Mouse (Mus musculus): ENCODE data around the gene Smad9. TPM values are rescaled to one million over a fixed set of nuclear protein-coding genes. Genes with fewer than 3 reads are reported as not detected.
A peak's percentile ranks its signal among the peaks of the same experiment; 100 is the strongest.
"Not testable (repeated sequence)": the region's sequence is repeated elsewhere in the genome, so short reads cannot be mapped to it uniquely, and the experiment has no call there.

The Smad9 gene
- polyA plus RNA-seq, 1 experiment from 2014 or later = 0.91 TPM

DNA sequence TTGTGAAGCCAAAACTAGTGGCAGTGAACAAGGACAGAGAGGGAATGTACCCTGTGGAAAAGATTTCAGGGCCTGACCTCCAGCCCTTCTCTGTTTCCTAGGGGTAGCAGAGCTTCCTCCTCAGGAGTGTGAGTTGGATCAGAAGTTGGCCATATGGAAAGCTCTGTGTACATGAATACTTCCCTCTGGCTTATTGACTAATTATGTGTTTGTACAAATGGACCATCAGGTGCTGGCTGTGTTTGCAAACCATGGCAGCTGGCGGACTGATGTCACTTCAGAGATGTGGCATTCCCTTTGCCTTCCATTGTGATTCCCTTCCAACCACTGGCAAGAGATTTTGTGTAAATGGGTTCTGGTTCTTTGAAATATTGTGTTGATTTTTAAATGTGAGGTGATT, 5.9 kb downstream of the Smad9 start:
- 67% methylated on average over 1 of the region's 1 CpGs for WGBS
- Histone ChIP-seq H3K27me3 (no peaks in the 10 kb centered on the region), H3K27ac (replicated peaks) (no peak overlapping the region)

DNA sequence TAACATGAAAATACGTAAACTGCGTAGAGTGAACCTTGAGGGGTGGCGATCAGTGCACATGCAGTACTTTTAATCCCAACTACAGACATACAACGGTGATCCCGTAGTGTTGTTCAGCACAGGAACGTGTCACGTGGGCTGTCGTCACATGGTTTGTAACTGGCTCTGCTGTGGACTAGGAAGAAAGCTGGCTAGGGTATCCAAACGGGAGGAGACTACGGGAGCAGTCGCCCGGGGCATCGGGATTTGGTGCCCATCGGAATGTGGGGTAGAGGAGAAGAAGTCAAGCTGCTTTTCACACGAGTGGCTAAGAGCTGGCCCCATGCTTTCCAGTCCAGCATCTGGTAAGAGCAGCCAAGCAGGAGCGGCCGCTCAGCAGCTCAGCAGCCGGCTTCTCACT, 9.0 kb downstream of the Smad9 start:
- Histone ChIP-seq H3K36me3 (no peaks in the 10 kb centered on the region), H3K4me2 (peak overlapping the region; percentile 46), H3K9ac (no peak overlapping the region), H3K4me3 (peak overlapping the region; percentile 24), H3K27ac (replicated peaks) (no peak overlapping the region), H3K4me1 (replicated peaks) (0 out of 2 replicates have a peak, but pooled peaks cover 2% of the 10 kb centered on the region), H3K27me3 (no peaks in the 10 kb centered on the region), H3K9me3 (no peaks in the 10 kb centered on the region)
- 57% methylated on average over 18 of the region's 18 CpGs for WGBS
- ATAC-seq (ENCODE audit: low FRiP score, low read depth) = peak; percentile 86

More for the DNA sequence above, 5.9 kb downstream of the Smad9 start:
- ATAC-seq (ENCODE audit: low FRiP score, low read depth) = no peak
- Histone ChIP-seq H3K36me3 (no peaks in the 10 kb centered on the region), H3K4me1 (replicated peaks) (peaks cover 5% of the 10 kb centered on the region), H3K4me2 (no peak overlapping the region), H3K4me3 (no peak overlapping the region), H3K9ac (no peak overlapping the region), H3K9me3 (no peaks in the 10 kb centered on the region)

DNA sequence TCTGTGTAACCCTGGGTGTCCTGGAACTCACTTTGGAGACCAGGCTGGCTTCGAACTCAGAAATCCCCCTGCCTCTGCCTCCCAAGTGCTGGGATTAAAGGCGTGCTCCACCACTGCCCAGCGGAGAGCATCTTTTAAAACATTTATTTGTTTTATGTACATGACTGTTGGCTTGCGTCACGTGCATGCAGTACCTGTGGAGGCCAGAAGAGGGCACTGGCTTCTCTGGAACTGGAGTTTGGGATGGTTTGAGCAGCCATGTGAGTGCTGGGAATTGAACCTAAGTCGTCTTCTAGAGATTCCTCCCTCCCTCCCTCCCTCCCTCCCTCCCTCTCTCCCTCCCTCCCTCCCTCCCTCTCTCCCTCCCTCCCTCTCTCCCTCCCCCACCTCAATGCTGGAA, 10.1 kb downstream of the Smad9 start:
- H3K9ac ChIP-seq; H3K4me1 ChIP-seq (replicated peaks); H3K4me2 ChIP-seq; ATAC-seq (ENCODE audit: low FRiP score, low read depth); H3K9me3 ChIP-seq; H3K27ac ChIP-seq (replicated peaks); H3K36me3 ChIP-seq; H3K4me3 ChIP-seq; H3K27me3 ChIP-seq: not testable (repeated sequence)
- 89% methylated on average over 6 of the region's 6 CpGs for WGBS

DNA sequence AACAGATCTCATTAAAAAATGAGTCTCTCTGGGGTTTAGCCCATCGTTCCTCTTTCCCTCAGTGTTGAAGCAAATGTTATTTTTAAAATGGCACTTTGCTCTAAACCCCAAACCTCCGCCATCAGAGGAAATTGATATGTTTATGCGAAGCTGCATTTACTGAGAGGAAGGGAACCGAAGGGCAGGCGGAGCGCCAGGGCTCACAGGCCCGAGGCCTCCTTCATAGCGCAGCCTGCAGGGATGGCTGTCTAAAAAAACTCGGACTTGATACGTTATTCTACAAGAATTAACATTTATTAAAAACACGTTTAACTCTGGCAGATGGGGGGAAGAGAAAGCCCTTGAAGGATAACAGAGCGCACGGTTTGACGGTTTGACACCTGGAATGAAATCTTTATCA, 10.7 kb downstream of the Smad9 start:
- no peak overlapping the region for H3K4me3 ChIP-seq
- H3K9ac ChIP-seq = no peak overlapping the region
- H3K36me3 ChIP-seq = no peaks in the 10 kb centered on the region
- WGBS = 80% methylated on average over 14 of the region's 14 CpGs
- H3K9me3 ChIP-seq = no peaks in the 10 kb centered on the region
- H3K27me3 ChIP-seq = no peaks in the 10 kb centered on the region
- H3K4me1 ChIP-seq (replicated peaks) = 0 out of 2 replicates have a peak, but pooled peaks cover 2% of the 10 kb centered on the region
- no peak for ATAC-seq (ENCODE audit: low FRiP score, low read depth)
- no peak overlapping the region for H3K4me2 ChIP-seq
- H3K27ac ChIP-seq (replicated peaks) = no peak overlapping the region

DNA sequence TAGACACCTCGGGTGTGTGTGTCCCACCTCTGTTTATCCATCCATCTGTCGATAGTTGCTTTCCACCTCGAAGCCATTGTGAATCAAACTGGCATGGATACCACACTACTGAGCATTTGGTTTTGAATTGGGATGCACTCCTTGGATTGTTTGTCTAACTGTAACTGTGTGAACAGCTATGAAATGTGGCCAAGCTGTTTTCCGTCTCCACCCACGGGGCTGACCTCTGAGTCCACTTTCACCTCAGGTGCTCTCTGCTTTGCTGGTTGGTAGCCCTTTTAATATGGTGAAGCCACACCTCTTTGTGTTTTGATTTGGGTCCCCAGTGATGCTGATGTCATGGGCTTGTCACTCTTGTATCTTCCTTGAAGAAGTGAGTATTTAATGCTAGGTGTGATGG, 11.4 kb downstream of the Smad9 start:
- H3K4me3 ChIP-seq = no peak overlapping the region
- H3K9ac ChIP-seq = no peak overlapping the region
- ATAC-seq (ENCODE audit: low FRiP score, low read depth) = no peak
- H3K36me3 ChIP-seq = no peaks in the 10 kb centered on the region
- no peak overlapping the region for H3K27ac ChIP-seq (replicated peaks)
- H3K27me3 ChIP-seq = no peaks in the 10 kb centered on the region
- 89% methylated on average over 5 of the region's 5 CpGs for WGBS
- no peaks in the 10 kb centered on the region for H3K9me3 ChIP-seq
- H3K4me2 ChIP-seq = no peak overlapping the region
- H3K4me1 ChIP-seq (replicated peaks) = 0 out of 2 replicates have a peak, but pooled peaks cover 2% of the 10 kb centered on the region

DNA sequence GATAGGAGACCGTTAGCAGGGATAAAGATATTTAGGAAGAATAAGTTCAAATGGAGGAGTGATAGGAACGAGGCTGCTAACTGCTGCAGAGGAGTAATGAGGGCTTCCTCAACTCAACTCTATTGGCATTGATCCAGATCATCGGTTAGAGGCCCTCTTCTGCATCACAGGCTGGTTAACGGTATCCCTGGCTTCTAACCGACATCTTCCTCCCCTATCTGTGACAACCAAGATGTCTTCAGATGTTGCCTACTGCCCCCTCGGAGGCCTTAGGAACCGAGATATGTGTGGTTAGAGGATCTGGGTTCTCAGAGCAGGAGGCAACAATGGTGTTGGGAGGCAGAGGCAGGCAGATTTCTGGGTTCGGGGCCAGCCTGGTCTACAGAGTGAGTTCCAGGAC, 13.2 kb downstream of the Smad9 start:
- no peak overlapping the region for H3K4me2 ChIP-seq

DNA sequence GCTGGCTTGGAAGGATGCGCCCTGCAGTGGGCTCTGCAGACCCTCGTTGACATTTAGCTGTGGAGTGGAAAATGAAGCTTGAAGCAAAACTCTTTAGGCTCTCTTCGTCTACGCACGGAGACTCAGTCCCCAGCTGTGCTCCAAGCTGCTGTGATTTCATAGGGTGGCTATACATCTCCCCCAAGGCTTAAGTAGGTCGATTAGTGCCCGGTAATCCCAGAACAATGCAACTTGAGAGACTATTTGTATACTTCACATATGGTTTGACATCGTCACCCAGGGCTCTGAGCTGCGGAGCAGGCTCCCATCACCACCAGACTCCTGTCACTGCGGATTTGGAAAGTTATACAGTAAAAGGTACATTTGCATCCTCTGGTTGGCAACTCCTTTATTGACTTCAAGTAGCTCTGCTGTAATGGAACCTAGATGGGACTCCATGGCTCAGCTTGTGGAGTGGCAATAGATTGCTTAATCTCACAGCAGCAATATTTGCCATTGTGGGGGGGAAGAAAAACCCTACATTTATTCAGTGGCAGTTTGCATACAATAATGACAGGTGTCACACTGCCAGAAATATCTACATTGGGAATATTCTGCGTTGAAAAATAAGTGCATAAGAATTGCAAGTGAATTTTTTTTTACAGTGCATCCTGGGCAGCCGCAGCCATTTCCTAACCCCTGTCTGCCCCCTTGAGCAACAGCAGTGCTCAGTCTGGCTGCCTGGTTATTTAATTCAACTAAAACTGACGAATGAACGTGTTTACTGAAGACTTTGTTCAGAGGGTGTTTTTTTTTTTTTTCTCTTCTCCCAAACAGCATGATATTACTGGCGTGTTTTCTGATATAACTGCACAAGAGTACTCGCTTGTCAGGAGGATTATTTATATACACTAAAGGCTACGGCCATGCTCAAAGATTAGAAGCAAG, 14.2 kb downstream of the Smad9 start:
- no peaks in the 10 kb centered on the region for H3K9me3 ChIP-seq
- H3K4me1 ChIP-seq (replicated peaks) = no peaks in the 10 kb centered on the region
- no peaks in the 10 kb centered on the region for H3K27me3 ChIP-seq
- no peaks in the 10 kb centered on the region for H3K36me3 ChIP-seq
- WGBS = 66% methylated on average over 17 of the region's 17 CpGs
- H3K9ac ChIP-seq = no peak overlapping the region
- no peak overlapping the region for H3K27ac ChIP-seq (replicated peaks)
- H3K4me3 ChIP-seq = no peak overlapping the region
- H3K4me2 ChIP-seq = no peak overlapping the region
- no peak for ATAC-seq (ENCODE audit: low FRiP score, low read depth)

More for the DNA sequence above, 13.2 kb downstream of the Smad9 start:
- no peak overlapping the region for H3K27ac ChIP-seq (replicated peaks)
- H3K4me3 ChIP-seq = no peak overlapping the region
- WGBS = 90% methylated on average over 8 of the region's 8 CpGs
- no peaks in the 10 kb centered on the region for H3K27me3 ChIP-seq
- no peak for ATAC-seq (ENCODE audit: low FRiP score, low read depth)
- H3K4me1 ChIP-seq (replicated peaks) = 0 out of 2 replicates have a peak, but pooled peaks cover 2% of the 10 kb centered on the region
- H3K9me3 ChIP-seq = no peaks in the 10 kb centered on the region
- no peaks in the 10 kb centered on the region for H3K36me3 ChIP-seq
- no peak overlapping the region for H3K9ac ChIP-seq

DNA sequence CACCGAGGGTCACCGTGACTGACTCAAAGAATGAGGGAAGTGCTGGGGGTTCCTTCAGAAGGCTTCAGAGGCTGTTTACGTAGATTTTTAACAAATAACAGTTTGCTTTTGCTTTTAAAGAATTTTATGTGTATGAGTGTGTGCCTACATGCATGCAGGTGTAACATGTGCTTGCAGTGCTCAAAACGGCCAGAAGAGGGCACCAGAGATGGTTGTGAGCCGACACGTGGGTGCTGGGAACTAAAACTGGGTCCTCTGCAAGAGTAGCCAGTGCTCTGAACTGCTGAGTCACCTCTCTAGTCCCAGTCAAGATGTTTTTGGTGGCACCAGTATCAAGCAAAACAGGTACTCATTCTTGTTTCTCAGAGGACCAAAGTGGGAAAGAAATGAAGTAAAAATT, 18.2 kb downstream of the Smad9 start:
- H3K9ac ChIP-seq = no peak overlapping the region
- no peak overlapping the region for H3K4me2 ChIP-seq
- no peak overlapping the region for H3K27ac ChIP-seq (replicated peaks)
- H3K36me3 ChIP-seq = no peaks in the 10 kb centered on the region
- H3K4me3 ChIP-seq = no peak overlapping the region
- ATAC-seq (ENCODE audit: low FRiP score, low read depth) = no peak
- 87% methylated on average over 6 of the region's 6 CpGs for WGBS
- no peaks in the 10 kb centered on the region for H3K27me3 ChIP-seq
- no peaks in the 10 kb centered on the region for H3K9me3 ChIP-seq
- H3K4me1 ChIP-seq (replicated peaks) = no peaks in the 10 kb centered on the region

DNA sequence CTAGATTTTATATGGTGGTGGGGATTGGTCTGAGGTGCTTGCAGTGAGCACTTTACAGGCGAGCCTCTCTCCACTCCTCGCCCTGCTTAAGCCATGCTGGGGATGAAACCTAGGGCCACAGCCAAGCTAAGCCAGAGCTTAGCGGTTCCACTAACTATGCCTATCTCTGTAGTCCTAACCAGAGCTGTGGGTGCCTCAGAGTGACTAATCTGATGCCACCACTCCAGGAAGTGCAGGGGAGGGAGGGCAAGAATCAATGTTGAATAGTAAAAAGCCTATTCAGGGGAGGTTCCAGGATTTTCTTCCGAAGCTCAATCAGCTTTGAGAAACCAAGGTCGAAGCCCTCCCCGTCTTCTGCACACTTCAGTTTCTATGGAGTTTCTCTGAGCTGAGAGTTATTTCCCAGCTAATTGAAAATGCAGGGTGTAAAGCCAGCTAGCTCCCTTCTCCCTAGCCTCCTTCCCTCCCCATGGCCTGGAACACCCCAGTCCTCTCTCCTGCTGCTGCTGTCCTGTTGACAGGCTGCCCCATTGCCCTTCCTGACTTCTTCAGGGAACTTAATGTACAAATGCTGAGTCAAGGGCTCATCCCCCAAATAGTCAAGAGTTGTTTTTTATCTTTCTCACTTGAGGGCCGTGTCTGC, 20.7 kb downstream of the Smad9 start:
- no peaks in the 10 kb centered on the region for H3K4me1 ChIP-seq (replicated peaks)
- no peak overlapping the region for H3K4me3 ChIP-seq
- WGBS = 61% methylated on average over 7 of the region's 7 CpGs
- no peak overlapping the region for H3K4me2 ChIP-seq
- H3K27me3 ChIP-seq = no peaks in the 10 kb centered on the region
- H3K9me3 ChIP-seq = no peaks in the 10 kb centered on the region
- ATAC-seq (ENCODE audit: low FRiP score, low read depth) = no peak
- no peaks in the 10 kb centered on the region for H3K36me3 ChIP-seq
- no peak overlapping the region for H3K9ac ChIP-seq
- no peak overlapping the region for H3K27ac ChIP-seq (replicated peaks)

DNA sequence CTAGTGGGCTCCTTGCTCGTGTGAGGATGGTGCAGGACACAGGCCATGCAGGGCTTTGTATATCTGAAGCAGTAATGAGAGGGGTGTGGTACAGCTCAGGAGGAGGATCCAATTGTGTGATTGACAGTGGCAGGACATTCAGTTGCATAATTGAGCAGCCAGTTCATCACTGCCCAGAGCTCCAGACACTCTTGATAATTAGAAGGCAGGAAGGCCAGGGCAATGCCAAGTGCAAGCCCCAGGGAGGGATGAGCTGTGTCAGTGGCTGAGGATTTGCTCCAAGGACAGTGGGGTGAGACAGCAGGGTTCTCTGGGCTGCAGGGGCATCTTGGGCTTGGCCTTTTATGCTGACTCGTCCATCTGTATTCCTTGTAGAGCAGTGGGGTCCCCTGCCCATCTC, 35.2 kb downstream of the Smad9 start:
- H3K36me3 ChIP-seq = no peaks in the 10 kb centered on the region
- no peak overlapping the region for H3K4me2 ChIP-seq
- no peaks in the 10 kb centered on the region for H3K9me3 ChIP-seq
- 49% methylated on average over 2 of the region's 2 CpGs for WGBS
- no peaks in the 10 kb centered on the region for H3K27me3 ChIP-seq
- H3K9ac ChIP-seq = no peak overlapping the region
- ATAC-seq (ENCODE audit: low FRiP score, low read depth) = no peak
- no peaks in the 10 kb centered on the region for H3K4me1 ChIP-seq (replicated peaks)
- no peak overlapping the region for H3K4me3 ChIP-seq
- no peak overlapping the region for H3K27ac ChIP-seq (replicated peaks)

DNA sequence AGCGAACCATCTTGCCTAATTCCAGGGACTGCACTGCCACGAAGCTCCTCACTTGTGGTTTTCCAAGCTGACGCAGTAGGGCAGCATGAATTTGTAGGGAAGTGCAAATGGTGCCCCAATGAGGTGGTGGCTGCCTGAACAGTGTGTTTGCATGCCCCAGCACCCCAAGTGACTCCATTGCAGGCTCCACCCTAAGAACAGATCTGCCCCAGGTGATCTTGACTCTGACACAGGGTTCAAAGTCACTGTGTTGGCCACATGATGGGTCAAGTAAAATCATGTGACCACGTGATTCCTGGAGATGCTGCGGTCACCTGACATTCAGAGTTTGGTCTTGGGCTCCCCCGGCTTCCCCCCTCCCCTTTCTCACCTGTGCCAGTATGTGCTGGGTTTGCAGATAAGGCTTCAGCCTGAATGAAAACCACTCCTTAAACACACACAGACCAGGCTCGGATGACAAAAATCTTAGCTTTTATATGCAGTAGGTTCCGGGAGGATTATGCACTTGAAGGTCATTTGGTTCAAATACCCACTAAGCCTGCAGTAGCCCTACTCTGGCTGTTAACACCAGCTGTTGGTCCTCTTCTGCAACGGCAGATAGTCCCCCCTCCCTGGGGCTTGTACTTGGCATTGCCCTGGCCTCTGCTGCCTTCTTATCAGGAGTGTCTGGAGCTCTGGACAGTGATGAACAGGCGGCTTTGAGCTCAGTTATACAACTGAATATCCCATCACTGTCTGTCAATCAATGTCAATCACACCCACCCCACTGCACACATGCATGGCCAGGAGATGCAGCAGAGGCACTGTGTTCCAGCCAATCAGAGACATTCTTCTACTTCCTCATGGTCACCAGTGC, 36.7 kb downstream of the Smad9 start:
- H3K4me3 ChIP-seq = no peak overlapping the region
- no peaks in the 10 kb centered on the region for H3K4me1 ChIP-seq (replicated peaks)
- no peaks in the 10 kb centered on the region for H3K27me3 ChIP-seq
- no peak for ATAC-seq (ENCODE audit: low FRiP score, low read depth)
- 79% methylated on average over 10 of the region's 10 CpGs for WGBS
- H3K4me2 ChIP-seq = no peak overlapping the region
- no peaks in the 10 kb centered on the region for H3K9me3 ChIP-seq
- no peaks in the 10 kb centered on the region for H3K36me3 ChIP-seq
- H3K9ac ChIP-seq = no peak overlapping the region
- H3K27ac ChIP-seq (replicated peaks) = no peak overlapping the region

DNA sequence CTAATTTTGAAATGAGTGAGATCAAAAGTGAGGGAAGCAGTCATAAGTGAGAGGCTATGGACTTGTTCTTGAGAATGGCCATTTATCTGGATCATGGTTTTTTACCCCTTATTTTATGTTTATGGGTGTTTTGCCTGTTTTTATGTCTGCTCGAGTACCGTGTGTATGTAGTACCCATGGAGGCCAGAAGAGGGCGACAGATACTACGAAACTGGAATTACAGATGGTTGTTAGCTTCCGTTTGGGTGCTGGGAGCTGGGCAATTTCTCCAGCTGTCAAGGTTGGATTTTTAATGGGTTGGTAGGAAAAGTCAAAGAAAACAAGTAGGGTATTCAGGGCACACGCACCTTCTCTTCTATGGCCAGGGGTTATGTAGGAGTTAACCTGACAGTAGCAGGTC, 38.4 kb downstream of the Smad9 start:
- no peaks in the 10 kb centered on the region for H3K9me3 ChIP-seq
- H3K9ac ChIP-seq = no peak overlapping the region
- 86% methylated on average over 6 of the region's 6 CpGs for WGBS
- no peak overlapping the region for H3K27ac ChIP-seq (replicated peaks)
- no peak overlapping the region for H3K4me2 ChIP-seq
- H3K36me3 ChIP-seq = no peaks in the 10 kb centered on the region
- no peak overlapping the region for H3K4me3 ChIP-seq
- no peak for ATAC-seq (ENCODE audit: low FRiP score, low read depth)
- H3K4me1 ChIP-seq (replicated peaks) = no peaks in the 10 kb centered on the region
- H3K27me3 ChIP-seq = no peaks in the 10 kb centered on the region
